Mouse (Mus musculus) lung, embryonic 15.5 days (tissue): ENCODE data around the gene Mtmr3. TPM values are rescaled to one million over a fixed set of nuclear protein-coding genes. Genes with fewer than 3 reads are reported as not detected.

Source experiments
- ATAC-seq: fragments of 200-750 bp; cut with Nextera tagmentation; 2 replicates; pipeline ENCODE4 v1.8.0; 2017; ENCODE audit warnings: moderate number of reproducible peaks, borderline replicate concordance; ENCODE audit not compliant: low FRiP score, low TSS enrichment; ENCODE audit errors: extremely low read depth
- H3K27ac ChIP-seq: fragments of 300-500 bp; sonication (generic); 2 replicates; pipeline ENCODE4 v1.5.1; 2015; ENCODE audit warnings: moderate library complexity, mild to moderate bottlenecking, inconsistent platforms
- H3K27me3 ChIP-seq: fragments of 300-500 bp; sonication (generic); 2 replicates; pipeline ENCODE4 v1.6.1; 2015; ENCODE audit warnings: inconsistent platforms
- H3K36me3 ChIP-seq: fragments of 300-500 bp; sonication (generic); 2 replicates; pipeline ENCODE4 v1.6.1; 2015; ENCODE audit warnings: inconsistent platforms
- H3K4me1 ChIP-seq: fragments of 300-500 bp; sonication (generic); 2 replicates; pipeline ENCODE4 v1.6.1; 2015; ENCODE audit warnings: inconsistent platforms
- H3K4me2 ChIP-seq: fragments of 300-500 bp; sonication (generic); 2 replicates; pipeline ENCODE4 v1.6.1; 2015; ENCODE audit warnings: inconsistent platforms, mild to moderate bottlenecking, moderate library complexity
- H3K4me3 ChIP-seq: fragments of 300-500 bp; sonication (generic); 2 replicates; pipeline ENCODE4 v1.5.1; 2015; ENCODE audit warnings: mild to moderate bottlenecking, inconsistent platforms
- H3K9ac ChIP-seq: fragments of 300-500 bp; sonication (generic); 2 replicates; pipeline ENCODE4 v1.6.1; 2015; ENCODE audit warnings: inconsistent platforms
- H3K9me3 ChIP-seq: fragments of 300-500 bp; sonication (generic); 2 replicates; pipeline ENCODE4 v1.6.1; 2016; ENCODE audit warnings: inconsistent platforms
- WGBS: fragments of 180-500 bp; shearing (Covaris S2); methylation state at CpG from one replicate; pipeline ENCODE4 v1.1.7; 2015; 5-methylcytosine and 5-hydroxymethylcytosine counted together
- polyA plus RNA-seq: library from polyadenylated mRNA; unstranded; fragments of >200 nt; fragmentation: Nextera tagmentation; extraction: Ambion mirVana; gene quantifications from 2 replicates; pipeline ENCODE4 v1.2.1, GENCODE M21; 2015

Gene Mtmr3
- 24.3 and 25.4 TPM in 2 replicates for polyA plus RNA-seq

GRCm38 (mm10) chr11:4594608-4595500, at the start of gene Mtmr3:
Mtmr3 (minus strand) TSS chr11:4594863.
- peak; percentile 93 for ATAC-seq
- H3K27me3 ChIP-seq, result no peaks in the 10 kb centered on the region
- peak within 1 kb of the TSS; percentile 93 for H3K9ac ChIP-seq
- peak within 1 kb of the TSS; percentile 87 for H3K27ac ChIP-seq
- no peaks in the 10 kb centered on the region for H3K9me3 ChIP-seq
- H3K4me3 ChIP-seq, result peak within 1 kb of the TSS; percentile 72
- H3K4me1 ChIP-seq, result peaks cover 18% of the 10 kb centered on the region
- peak within 1 kb of the TSS; percentile 58 for H3K4me2 ChIP-seq
- H3K36me3 ChIP-seq, result no peaks in the 10 kb centered on the region
- 4% methylated on average over 48 of the region's 53 CpGs for WGBS

- no peaks in the 10 kb centered on the region for H3K9me3 ChIP-seq
- H3K27ac ChIP-seq, result no peak overlapping the region
- H3K27me3 ChIP-seq, result no peaks in the 10 kb centered on the region
- H3K4me2 ChIP-seq, result no peak overlapping the region
- H3K4me1 ChIP-seq, result peaks cover 8% of the 10 kb centered on the region
- H3K9ac ChIP-seq, result no peak overlapping the region
- no peak for ATAC-seq
- H3K36me3 ChIP-seq, result peaks cover 24% of the 10 kb centered on the region
- no peak overlapping the region for H3K4me3 ChIP-seq
- WGBS, result 72% methylated on average over 5 of the region's 5 CpGs
Measured at GRCm38 (mm10) chr11:4643722-4644121, 49.1 kb upstream of the Mtmr3 start.

GRCm38 (mm10) chr11:4641185-4641584, 46.5 kb upstream of the Mtmr3 start:
- Histone ChIP-seq H3K9me3 (no peaks in the 10 kb centered on the region), H3K4me3 (no peak overlapping the region), H3K4me1 (peaks cover 20% of the 10 kb centered on the region), H3K36me3 (peaks cover 4% of the 10 kb centered on the region; the same call in 1 of the 2 replicates), H3K4me2 (no peak overlapping the region), H3K27ac (no peak overlapping the region), H3K27me3 (no peaks in the 10 kb centered on the region), H3K9ac (no peak overlapping the region)
- ATAC-seq, result no peak

GRCm38 (mm10) chr11:4638261-4638660, 43.6 kb upstream of the Mtmr3 start:
- WGBS, result 18% methylated on average over 7 of the region's 7 CpGs
- Histone ChIP-seq H3K4me3 (peak overlapping the region; percentile 71), H3K4me1 (peaks cover 20% of the 10 kb centered on the region), H3K36me3 (0 out of 2 replicates have a peak, but pooled peaks cover 4% of the 10 kb centered on the region), H3K27ac (no peak overlapping the region), H3K27me3 (no peaks in the 10 kb centered on the region), H3K4me2 (peak overlapping the region; percentile 64), H3K9ac (peak overlapping the region; percentile 59), H3K9me3 (no peaks in the 10 kb centered on the region)
- ATAC-seq, result no peak

- H3K36me3 ChIP-seq, result 0 out of 2 replicates have a peak, but pooled peaks cover 4% of the 10 kb centered on the region
- H3K9ac ChIP-seq, result peak within 1 kb of the TSS; percentile 59
- peak within 1 kb of the TSS; percentile 71 for H3K4me3 ChIP-seq
- no peaks in the 10 kb centered on the region for H3K27me3 ChIP-seq
- WGBS, result 1% methylated on average over 35 of the region's 35 CpGs
- peak within 1 kb of the TSS; percentile 64 for H3K4me2 ChIP-seq
- peaks cover 20% of the 10 kb centered on the region for H3K4me1 ChIP-seq
- no peaks in the 10 kb centered on the region for H3K9me3 ChIP-seq
- ATAC-seq, result peak; percentile 94
- peak within 1 kb of the TSS; percentile 63 for H3K27ac ChIP-seq
Measured at GRCm38 (mm10) chr11:4637534-4638234, 43.0 kb upstream of the Mtmr3 start, which contains the start of gene Ascc2. Ascc2 (plus strand) TSS chr11:4637747.

GRCm38 (mm10) chr11:4636782-4637342, 42.2 kb upstream of the Mtmr3 start:
- Histone ChIP-seq H3K36me3 (0 out of 2 replicates have a peak, but pooled peaks cover 4% of the 10 kb centered on the region), H3K4me3 (peak overlapping the region; percentile 71), H3K27me3 (no peaks in the 10 kb centered on the region), H3K4me1 (peaks cover 20% of the 10 kb centered on the region), H3K27ac (peak overlapping the region; percentile 55), H3K9ac (no peak overlapping the region; the same call in 1 of the 2 replicates), H3K4me2 (peak overlapping the region; percentile 64), H3K9me3 (no peaks in the 10 kb centered on the region)
- no peak for ATAC-seq
- 48% methylated on average over 5 of the region's 5 CpGs for WGBS

- Histone ChIP-seq H3K9me3 (no peaks in the 10 kb centered on the region), H3K4me1 (peaks cover 30% of the 10 kb centered on the region), H3K27ac (no peak overlapping the region), H3K4me3 (no peak overlapping the region), H3K9ac (no peak overlapping the region), H3K27me3 (no peaks in the 10 kb centered on the region), H3K4me2 (no peak overlapping the region), H3K36me3 (no peaks in the 10 kb centered on the region)
- WGBS, result 46% methylated on average over 5 of the region's 5 CpGs
- ATAC-seq, result no peak
Measured at GRCm38 (mm10) chr11:4634395-4634794, 39.7 kb upstream of the Mtmr3 start.

GRCm38 (mm10) chr11:4633420-4633819, 38.8 kb upstream of the Mtmr3 start:
- Histone ChIP-seq H3K27ac (no peak overlapping the region), H3K9me3 (no peaks in the 10 kb centered on the region), H3K4me3 (no peak overlapping the region), H3K27me3 (no peaks in the 10 kb centered on the region), H3K9ac (no peak overlapping the region), H3K4me1 (peaks cover 20% of the 10 kb centered on the region), H3K4me2 (no peak overlapping the region), H3K36me3 (no peaks in the 10 kb centered on the region)
- no peak for ATAC-seq
- 17% methylated on average over 2 of the region's 2 CpGs for WGBS

GRCm38 (mm10) chr11:4629861-4630280, 35.2 kb upstream of the Mtmr3 start:
- H3K4me1 ChIP-seq, result peaks cover 11% of the 10 kb centered on the region; the same call in 1 of the 2 replicates
- no peaks in the 10 kb centered on the region for H3K9me3 ChIP-seq
- ATAC-seq, result no peak; the same call in 1 of the 2 replicates
- H3K9ac ChIP-seq, result no peak overlapping the region
- H3K4me3 ChIP-seq, result no peak overlapping the region
- no peaks in the 10 kb centered on the region for H3K36me3 ChIP-seq
- H3K27ac ChIP-seq, result peak overlapping the region; percentile 43; the same call in 1 of the 2 replicates
- WGBS, result 18% methylated on average over 8 of the region's 8 CpGs
- H3K4me2 ChIP-seq, result no peak overlapping the region
- H3K27me3 ChIP-seq, result no peaks in the 10 kb centered on the region

- Histone ChIP-seq H3K9me3 (no peaks in the 10 kb centered on the region), H3K9ac (no peak overlapping the region), H3K27me3 (no peaks in the 10 kb centered on the region), H3K27ac (no peak overlapping the region), H3K36me3 (no peaks in the 10 kb centered on the region), H3K4me1 (peaks cover 11% of the 10 kb centered on the region; the same call in 1 of the 2 replicates), H3K4me2 (no peak overlapping the region), H3K4me3 (no peak overlapping the region)
- WGBS, result 69% methylated on average over 7 of the region's 7 CpGs
- ATAC-seq, result no peak
Measured at GRCm38 (mm10) chr11:4627636-4628035, 33.0 kb upstream of the Mtmr3 start.

- no peaks in the 10 kb centered on the region for H3K9me3 ChIP-seq
- no peak overlapping the region for H3K4me2 ChIP-seq
- no peak for ATAC-seq
- H3K27ac ChIP-seq, result no peak overlapping the region
- H3K36me3 ChIP-seq, result no peaks in the 10 kb centered on the region
- H3K27me3 ChIP-seq, result no peaks in the 10 kb centered on the region
- H3K4me1 ChIP-seq, result peaks cover 11% of the 10 kb centered on the region; the same call in 1 of the 2 replicates
- WGBS, result 70% methylated on average over 7 of the region's 7 CpGs
- no peak overlapping the region for H3K4me3 ChIP-seq
- H3K9ac ChIP-seq, result no peak overlapping the region
Measured at GRCm38 (mm10) chr11:4625931-4626330, 31.3 kb upstream of the Mtmr3 start.
